Mouse (Mus musculus) brown adipose tissue, adult 24 weeks (tissue): ENCODE measurements around the gene Zdhhc22. TPM values are rescaled to one million over a fixed set of nuclear protein-coding genes. Genes with fewer than 3 reads are reported as not detected.

Experiments used
- H3K27ac ChIP-seq: fragments of 200-500 bp; replicated peaks from 2 replicates; pipeline ENCODE4 v1.5.1; 2012; ENCODE audit warnings: low read depth, mild to moderate bottlenecking, low read length
- H3K4me1 ChIP-seq: fragments of 200-500 bp; 2 replicates; pipeline ENCODE4 v1.6.1; 2012; ENCODE audit warnings: low read length, mixed read lengths; ENCODE audit not compliant: control insufficient read depth, insufficient read depth, insufficient read length
- H3K4me3 ChIP-seq: fragments of 200-500 bp; 2 replicates; pipeline ENCODE4 v1.5.1; 2012; ENCODE audit warnings: low read depth, mild to moderate bottlenecking, low read length, moderate library complexity; ENCODE audit not compliant: insufficient read depth
- polyA plus RNA-seq: library from polyadenylated mRNA; stranded (reverse); fragments of >200 nt; gene quantifications from 2 replicates; pipeline ENCODE4 v1.2.4, GENCODE M21; 2012; ENCODE audit not compliant: missing spikeins, insufficient read depth, insufficient read length

The Zdhhc22 gene
- polyA plus RNA-seq, 1 experiment: not detected

- Histone ChIP-seq H3K4me3 (no peak overlapping the region), H3K27ac (no peak overlapping the region; the same call in 1 of the 2 replicates)
These were observed 48.3 kb downstream of the Zdhhc22 start for GRCm38 (mm10) chr12:86941734-86942486.

DNA sequence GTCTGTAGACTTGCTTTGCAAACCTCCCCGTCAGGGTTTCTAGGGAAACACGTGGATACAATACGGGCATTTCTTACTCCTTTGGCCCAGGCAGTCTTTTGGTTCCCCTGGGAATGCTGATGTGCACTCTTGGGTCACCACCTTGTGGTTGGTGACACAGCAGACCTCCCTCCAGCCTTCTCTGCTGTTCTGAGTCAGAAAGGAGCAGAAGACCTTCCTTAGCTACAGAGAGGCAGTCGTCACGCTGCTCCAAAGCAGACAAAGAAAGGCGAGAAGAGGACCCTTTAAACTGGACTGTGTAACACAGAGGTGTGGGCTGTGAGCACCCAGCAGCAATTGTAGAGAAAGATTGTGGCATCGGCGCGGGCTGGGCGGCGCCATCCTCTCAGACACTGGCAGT lies 49.1 kb downstream of the Zdhhc22 start:
- H3K4me1 ChIP-seq: peaks cover 11% of the 10 kb centered on the region
- no peak overlapping the region for H3K4me3 ChIP-seq
- no peak overlapping the region for H3K27ac ChIP-seq

More at GRCm38 (mm10) chr12:86941734-86942486, 48.3 kb downstream of the Zdhhc22 start:
- H3K4me1 ChIP-seq: peaks cover 8% of the 10 kb centered on the region

GRCm38 (mm10) chr12:86938571-86938970 lies 51.7 kb downstream of the Zdhhc22 start:
- H3K4me3 ChIP-seq: no peak overlapping the region
- peak overlapping the region; percentile 90 for H3K27ac ChIP-seq
- H3K4me1 ChIP-seq: peaks cover 23% of the 10 kb centered on the region

DNA sequence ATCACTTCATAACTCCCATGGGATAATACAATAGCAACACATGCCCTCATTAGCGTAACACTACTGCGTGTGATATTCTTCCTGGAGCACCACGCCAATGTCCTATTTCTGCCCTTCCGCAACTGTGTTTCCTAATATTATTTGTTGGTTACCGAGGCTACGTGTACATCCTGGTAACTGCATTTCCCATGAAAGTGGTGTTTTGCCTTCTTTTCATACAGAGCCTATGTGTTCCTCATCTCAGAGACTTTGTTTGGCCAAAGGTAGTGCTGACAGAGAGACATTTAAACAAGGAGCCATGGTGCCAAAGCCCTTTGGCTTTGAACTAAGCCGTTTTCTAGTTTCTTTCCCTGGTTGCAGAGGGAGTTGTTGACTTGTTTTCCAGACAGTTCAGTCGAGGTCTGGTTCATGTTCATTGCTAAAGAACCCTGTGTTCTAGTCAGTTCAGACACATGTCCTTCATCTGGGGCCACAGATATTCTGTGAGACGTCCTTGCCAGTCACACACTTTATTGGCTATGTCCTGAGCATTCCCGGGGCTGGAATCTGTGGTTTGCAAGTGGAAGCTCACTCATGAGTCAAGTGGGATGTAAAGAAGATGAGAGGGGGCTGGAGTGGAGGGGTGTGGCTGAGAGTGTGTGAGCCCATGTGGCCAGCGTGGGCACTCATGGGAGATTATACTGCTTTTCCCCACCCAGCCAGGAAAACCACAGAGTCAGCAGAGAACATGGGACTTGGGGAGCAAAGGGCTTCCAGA lies 53.5 kb downstream of the Zdhhc22 start:
- H3K4me1 ChIP-seq: peaks cover 34% of the 10 kb centered on the region
- no peak overlapping the region for H3K4me3 ChIP-seq
- H3K27ac ChIP-seq: peak overlapping the region; percentile 96

DNA sequence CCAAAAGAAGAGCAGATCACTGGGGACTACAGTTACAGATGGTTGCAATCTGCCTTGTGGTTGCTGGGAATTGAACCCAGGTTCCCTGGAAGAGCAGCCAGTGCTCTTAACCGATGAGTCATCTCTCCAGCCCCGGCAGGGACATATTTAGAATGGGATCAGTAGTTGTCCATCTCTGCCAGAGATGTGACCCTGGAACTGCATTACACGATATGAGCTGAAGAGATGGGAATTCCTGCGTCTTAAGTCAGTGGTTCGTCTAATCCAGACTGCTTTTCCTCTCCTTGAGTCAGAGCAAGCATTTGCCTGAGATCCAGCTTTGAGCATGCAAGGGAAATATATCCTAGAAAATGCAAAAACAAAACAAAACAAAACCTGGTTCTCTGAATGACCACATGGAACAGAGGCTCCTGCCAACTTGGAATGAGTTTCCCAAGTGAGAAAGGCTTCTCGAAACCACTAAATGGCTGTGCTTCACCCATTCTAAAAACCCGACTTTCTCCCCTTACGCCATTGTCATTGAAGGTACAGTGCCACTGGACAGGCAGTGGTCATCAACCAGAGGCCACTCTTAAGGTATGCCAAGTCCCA lies 54.4 kb downstream of the Zdhhc22 start:
- Histone ChIP-seq H3K4me1 (peaks cover 38% of the 10 kb centered on the region), H3K4me3 (no peak overlapping the region), H3K27ac (peak overlapping the region; percentile 61)

DNA sequence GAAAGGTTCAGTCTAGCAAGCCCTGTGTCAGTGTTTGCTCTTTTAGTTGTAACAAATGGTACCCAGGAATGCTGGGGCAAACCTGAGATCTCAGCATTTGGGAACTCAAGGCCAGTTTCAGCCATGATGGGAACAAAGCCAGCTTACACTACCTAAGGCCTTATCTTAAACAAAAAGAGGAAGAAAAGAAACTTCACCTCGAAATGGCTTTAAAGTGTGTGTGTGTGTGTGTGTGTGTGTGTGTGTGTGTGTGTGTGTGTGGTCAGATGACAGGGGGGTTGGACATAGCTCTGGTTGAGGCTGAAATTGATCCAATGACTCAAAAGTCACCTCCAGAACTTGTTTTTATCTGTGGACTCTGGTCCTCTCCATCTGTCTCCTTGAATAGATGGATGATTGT lies 55.5 kb downstream of the Zdhhc22 start:
- Histone ChIP-seq H3K4me1 (peaks cover 38% of the 10 kb centered on the region), H3K27ac (peak overlapping the region; percentile 5; the same call in 1 of the 2 replicates), H3K4me3 (no peak overlapping the region)

GRCm38 (mm10) chr12:86932575-86932952 lies 57.7 kb downstream of the Zdhhc22 start:
- no peak overlapping the region for H3K4me3 ChIP-seq
- H3K4me1 ChIP-seq: peaks cover 35% of the 10 kb centered on the region
- H3K27ac ChIP-seq: peak overlapping the region; percentile 93

- Histone ChIP-seq H3K4me3 (no peak overlapping the region), H3K4me1 (peaks cover 31% of the 10 kb centered on the region), H3K27ac (peak overlapping the region; percentile 99)
These were observed 58.2 kb downstream of the Zdhhc22 start for GRCm38 (mm10) chr12:86931919-86932574.

DNA sequence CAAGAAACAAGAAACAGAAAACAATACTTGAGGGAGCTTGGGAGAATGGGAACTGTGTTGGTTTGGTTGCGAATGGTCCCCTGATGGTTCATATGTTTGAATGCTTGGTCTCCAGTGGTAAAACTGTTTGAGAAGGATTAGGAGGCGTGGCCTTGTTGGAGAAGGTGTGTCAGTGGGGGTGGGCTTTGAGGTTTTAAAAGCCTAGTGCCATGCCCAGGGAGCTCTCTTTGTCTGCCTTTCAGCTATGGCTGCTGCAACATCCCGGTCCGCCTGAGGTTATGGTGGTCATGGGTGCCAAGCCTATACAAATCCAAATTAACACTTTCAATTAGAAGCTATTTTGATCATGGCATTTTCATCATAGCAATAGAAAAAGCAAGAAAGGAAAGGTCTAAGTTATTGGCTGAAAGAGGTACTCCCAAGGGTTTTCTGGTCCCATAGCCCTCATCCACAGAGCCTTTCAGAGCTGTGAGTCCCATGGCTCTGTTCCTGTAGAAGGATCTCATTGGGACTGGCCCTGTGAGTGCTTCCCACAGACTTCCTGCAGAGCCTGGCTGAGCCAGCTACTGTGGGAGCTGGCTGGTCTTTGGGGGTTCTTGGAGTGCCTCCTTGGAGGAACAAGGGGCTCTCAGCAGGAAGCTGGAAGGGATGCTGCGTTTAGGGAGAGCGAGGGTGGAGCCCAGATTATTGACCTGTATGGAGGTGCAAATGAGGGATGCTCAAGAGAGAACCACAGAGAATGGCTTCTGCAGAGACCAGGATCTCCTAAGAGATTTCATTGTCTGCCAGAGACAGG lies 59.1 kb downstream of the Zdhhc22 start:
- H3K4me1 ChIP-seq: peaks cover 26% of the 10 kb centered on the region
- H3K27ac ChIP-seq: peak overlapping the region; percentile 99
- no peak overlapping the region for H3K4me3 ChIP-seq

Other genes starting within 250 kb of the Zdhhc22 start
- gene Irf2bpl, start 105.6 kb downstream of the Zdhhc22 start, polyA plus RNA-seq: 7.1 and 23.0 TPM in 2 replicates
- gene Cipc, start 43.4 kb downstream of the Zdhhc22 start, polyA plus RNA-seq: 15.9 and 16.4 TPM in 2 replicates
- not detected in 2 replicates for gene Tmem63c, start 30.9 kb upstream of the Zdhhc22 start, polyA plus RNA-seq
- not detected in 2 replicates for gene Ngb, start 112.1 kb upstream of the Zdhhc22 start, polyA plus RNA-seq
- gene Gstz1, start 156.7 kb upstream of the Zdhhc22 start, polyA plus RNA-seq: 423 and 452 TPM in 2 replicates
- gene Pomt2, start 157.5 kb upstream of the Zdhhc22 start, polyA plus RNA-seq: 3.9 and 4.7 TPM in 2 replicates
- 0.52 TPM in 1 of 2 replicates, not detected in the other for gene Samd15, start 209.3 kb upstream of the Zdhhc22 start, polyA plus RNA-seq
- 2.7 and 4.1 TPM in 2 replicates for gene Tmed8, start 210.0 kb upstream of the Zdhhc22 start, polyA plus RNA-seq
- gene Noxred1, start 248.3 kb upstream of the Zdhhc22 start, polyA plus RNA-seq: 0.71 and 1.3 TPM in 2 replicates